Mouse (Mus musculus): ENCODE measurements around the gene Chchd6. TPM values are rescaled to one million over a fixed set of nuclear protein-coding genes. Genes with fewer than 3 reads are reported as not detected.

The Chchd6 gene
- polyA plus RNA-seq, 1 experiment: 18.6 TPM

- no peak for DNase-seq (ENCODE audit: low read depth, low spot score)
- 92% methylated on average over 1 of the region's 1 CpGs for WGBS
These were observed 57.2 kb downstream of the Chchd6 start for GRCm38 (mm10) chr6:89538102-89538751.

DNA sequence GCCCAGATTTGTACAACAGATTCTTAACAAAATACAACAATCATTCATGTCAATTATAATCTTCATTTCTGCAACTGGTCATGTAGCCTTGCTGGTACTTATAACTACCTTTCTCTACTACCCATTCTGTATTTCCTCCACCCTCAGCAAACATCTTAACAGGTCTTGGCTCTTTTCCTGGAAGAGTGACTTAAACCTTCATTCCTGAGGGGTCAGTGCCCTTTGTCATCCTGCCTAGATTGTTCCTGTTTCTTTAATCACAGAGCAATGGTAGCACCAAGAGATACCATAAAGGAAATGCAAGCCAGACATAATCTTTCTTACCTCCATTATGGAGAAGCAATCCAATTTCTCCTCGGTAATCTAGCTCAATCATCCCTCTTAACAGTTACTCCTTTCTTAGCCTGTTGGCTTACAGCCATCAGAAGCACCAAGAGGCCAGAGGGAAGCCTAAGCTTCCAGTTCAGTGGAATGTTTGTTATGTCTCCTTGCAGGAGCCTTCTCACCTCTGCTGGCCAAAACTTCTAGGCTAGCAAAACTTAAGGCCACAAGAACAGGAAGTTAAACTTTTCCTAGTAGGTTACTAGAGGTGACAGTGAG is 59.7 kb downstream of the Chchd6 start:
- DNase-seq (ENCODE audit: low read depth, low spot score): peak; percentile 57
- 19% methylated on average over 1 of the region's 1 CpGs for WGBS

- 96% methylated on average over 2 of the region's 2 CpGs for WGBS
- no peak for DNase-seq (ENCODE audit: low read depth, low spot score)
These were observed 70.7 kb downstream of the Chchd6 start for GRCm38 (mm10) chr6:89524766-89525165.

DNA sequence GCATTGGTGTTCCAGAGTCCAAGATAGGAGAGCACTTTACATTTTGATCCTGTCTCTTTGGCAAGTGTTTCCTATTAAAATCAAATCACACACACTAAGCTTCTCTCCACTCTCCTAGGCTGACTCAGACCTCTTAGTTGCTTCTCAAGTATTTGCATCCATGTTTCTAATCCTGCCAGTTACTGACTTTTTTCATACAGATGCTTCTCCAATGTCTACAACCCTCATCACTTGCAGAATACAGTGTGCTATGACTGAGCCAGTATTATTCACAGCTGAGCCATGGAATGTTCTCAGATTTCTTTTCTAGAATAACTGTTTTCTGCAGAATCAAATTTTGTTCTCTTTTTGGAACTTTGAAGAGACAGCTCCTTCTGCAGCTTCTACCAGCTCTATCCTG is 85.3 kb downstream of the Chchd6 start:
- DNase-seq (ENCODE audit: low read depth, low spot score): no peak

GRCm38 (mm10) chr6:89508725-89509124 is 86.7 kb downstream of the Chchd6 start:
- no peak for DNase-seq (ENCODE audit: low read depth, low spot score)
- 63% methylated on average over 2 of the region's 2 CpGs for WGBS

- no peak for DNase-seq (ENCODE audit: low read depth, low spot score)
These were observed 87.2 kb downstream of the Chchd6 start for GRCm38 (mm10) chr6:89508263-89508662.

DNA sequence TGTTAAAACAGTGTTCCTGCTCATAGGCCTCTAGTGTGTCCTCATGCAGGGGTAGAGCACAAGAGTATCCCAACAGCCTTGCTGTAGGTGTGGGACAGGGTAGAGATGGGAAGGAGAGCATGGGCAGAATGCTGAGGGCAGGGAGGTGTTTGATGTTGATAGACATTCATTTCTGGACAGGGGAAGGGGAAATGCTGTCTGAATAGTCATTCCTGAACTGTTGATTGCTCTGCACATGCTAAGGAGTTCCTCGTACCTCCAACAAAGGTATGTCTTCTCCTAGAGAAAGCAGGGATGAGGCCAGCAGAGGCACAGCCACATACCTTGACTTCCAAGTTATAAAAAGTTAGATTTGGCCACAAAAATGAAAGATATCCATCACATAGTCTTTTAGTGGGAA is 95.5 kb downstream of the Chchd6 start:
- DNase-seq (ENCODE audit: low read depth, low spot score): no peak
- 97% methylated on average over 1 of the region's 1 CpGs for WGBS

GRCm38 (mm10) chr6:89498764-89499516 is 96.5 kb downstream of the Chchd6 start:
- DNase-seq (ENCODE audit: low read depth, low spot score): no peak
- 50% methylated on average over 6 of the region's 6 CpGs for WGBS

GRCm38 (mm10) chr6:89496916-89497315 is 98.5 kb downstream of the Chchd6 start:
- no peak for DNase-seq (ENCODE audit: low read depth, low spot score)
- 97% methylated on average over 1 of the region's 1 CpGs for WGBS

GRCm38 (mm10) chr6:89492368-89492767 is 103.1 kb downstream of the Chchd6 start:
- 79% methylated on average over 4 of the region's 4 CpGs for WGBS

GRCm38 (mm10) chr6:89490369-89490768 is 105.1 kb downstream of the Chchd6 start:
- 46% methylated on average over 3 of the region's 3 CpGs for WGBS
- no peak for DNase-seq (ENCODE audit: low read depth, low spot score)

More at GRCm38 (mm10) chr6:89492368-89492767, 103.1 kb downstream of the Chchd6 start:
- no peak for DNase-seq (ENCODE audit: low read depth, low spot score)

DNA sequence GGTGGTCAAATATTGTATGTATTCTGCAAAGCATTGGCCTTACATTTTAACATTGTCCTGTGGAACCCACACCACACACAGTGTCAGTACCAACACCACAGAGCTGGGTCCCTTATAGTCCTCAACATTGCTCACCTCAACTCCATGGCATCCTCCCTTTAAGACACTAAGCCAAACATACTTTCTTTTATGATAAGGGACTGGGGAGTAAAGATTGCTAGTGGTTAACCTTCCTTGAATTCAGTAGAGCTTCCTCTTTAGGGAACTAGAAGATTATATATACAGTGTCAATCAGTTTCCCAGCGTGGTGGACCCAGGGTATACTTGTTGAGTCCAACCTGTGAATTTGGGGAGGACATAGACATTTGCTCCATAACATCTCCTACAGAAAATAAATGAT is 105.9 kb downstream of the Chchd6 start:
- no peak for DNase-seq (ENCODE audit: low read depth, low spot score)
- WGBS: 89% methylated on average over 1 of the region's 1 CpGs

GRCm38 (mm10) chr6:89486055-89486454 is 109.4 kb downstream of the Chchd6 start:
- WGBS: 62% methylated on average over 4 of the region's 4 CpGs
- DNase-seq (ENCODE audit: low read depth, low spot score): no peak

- 85% methylated on average over 4 of the region's 4 CpGs for WGBS
- no peak for DNase-seq (ENCODE audit: low read depth, low spot score)
These were observed 114.3 kb downstream of the Chchd6 start for GRCm38 (mm10) chr6:89481192-89481591.

DNA sequence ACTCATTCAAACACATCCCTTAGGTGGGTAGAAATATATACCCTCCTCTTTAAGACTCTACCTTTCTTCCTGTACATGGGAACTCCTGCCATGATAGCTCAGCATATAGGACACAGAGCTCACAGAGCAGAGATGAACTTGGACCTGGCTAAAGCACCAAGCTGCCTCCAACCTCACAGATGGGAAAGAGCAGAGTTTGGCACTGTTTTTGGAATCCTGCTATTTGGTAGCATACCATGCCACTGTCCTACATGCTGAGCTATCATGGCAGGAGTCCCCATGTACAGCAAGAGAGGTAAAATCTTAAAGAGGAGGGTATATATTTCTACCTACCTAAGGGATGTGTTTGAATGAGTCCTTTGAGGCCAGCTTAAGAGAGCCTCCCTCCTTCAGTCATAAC is 127.5 kb downstream of the Chchd6 start:
- DNase-seq (ENCODE audit: low read depth, low spot score): no peak

GRCm38 (mm10) chr6:89467290-89467689 is 128.2 kb downstream of the Chchd6 start:
- 82% methylated on average over 9 of the region's 9 CpGs for WGBS
- DNase-seq (ENCODE audit: low read depth, low spot score): no peak

GRCm38 (mm10) chr6:89466875-89467274 is 128.6 kb downstream of the Chchd6 start:
- DNase-seq (ENCODE audit: low read depth, low spot score): no peak

GRCm38 (mm10) chr6:89466053-89466708 is 129.3 kb downstream of the Chchd6 start:
- WGBS: 83% methylated on average over 12 of the region's 12 CpGs
- no peak for DNase-seq (ENCODE audit: low read depth, low spot score)

More at GRCm38 (mm10) chr6:89466875-89467274, 128.6 kb downstream of the Chchd6 start:
- WGBS: 68% methylated on average over 3 of the region's 3 CpGs

GRCm38 (mm10) chr6:89462223-89462760 is 133.2 kb downstream of the Chchd6 start:
- WGBS: 63% methylated on average over 2 of the region's 2 CpGs
- DNase-seq (ENCODE audit: low read depth, low spot score): no peak

Measured in large intestine, adult 2 months (tissue).